Mouse (Mus musculus) cerebellum, adult 9-11 months (tissue): ENCODE data around the gene Ccl3.

Experiments
- DNase-seq: peaks from one replicate; pipeline ENCODE4 v3.0.0; 2022

The Ccl3 gene

DNA sequence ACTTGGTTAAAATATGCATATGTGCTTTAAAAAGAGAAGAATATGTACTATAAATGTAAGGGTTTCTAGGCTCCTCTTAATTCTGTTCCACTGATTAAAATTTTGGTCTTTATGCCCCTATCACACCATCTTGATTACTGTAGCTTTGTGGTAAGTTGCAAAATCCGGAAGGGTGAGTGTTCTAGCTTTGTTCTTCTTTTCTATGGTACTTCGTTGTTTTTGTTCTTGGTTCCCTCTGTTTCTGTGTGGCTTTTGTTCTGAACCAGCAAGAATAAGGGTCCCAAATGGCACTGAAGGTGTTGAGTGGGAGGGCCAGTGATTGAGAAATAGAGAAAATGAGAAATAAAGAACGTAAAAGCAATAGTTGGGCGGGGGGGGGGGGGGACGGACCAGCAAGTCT, 30.9 kb downstream of the Ccl3 start:
- DNase-seq: no peak

DNA sequence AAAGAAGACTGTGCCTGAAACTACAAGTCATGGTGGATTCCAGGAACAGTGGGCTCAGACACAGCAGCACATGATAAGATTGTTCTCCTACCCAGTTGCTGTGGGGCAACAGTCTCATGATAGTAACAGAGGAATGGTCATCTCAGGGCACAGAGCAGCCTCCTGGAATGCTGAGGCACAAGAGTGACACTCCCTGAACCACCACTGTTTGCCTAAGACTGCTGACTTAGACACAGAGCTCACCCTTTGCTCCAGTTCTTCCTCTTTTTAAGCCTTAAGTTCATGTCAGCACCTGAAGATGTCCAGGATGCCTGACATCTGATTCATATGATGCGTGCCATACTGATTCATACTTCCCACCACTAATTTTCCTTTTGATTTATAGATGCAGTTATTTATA, 32.6 kb downstream of the Ccl3 start:
- DNase-seq: no peak

DNA sequence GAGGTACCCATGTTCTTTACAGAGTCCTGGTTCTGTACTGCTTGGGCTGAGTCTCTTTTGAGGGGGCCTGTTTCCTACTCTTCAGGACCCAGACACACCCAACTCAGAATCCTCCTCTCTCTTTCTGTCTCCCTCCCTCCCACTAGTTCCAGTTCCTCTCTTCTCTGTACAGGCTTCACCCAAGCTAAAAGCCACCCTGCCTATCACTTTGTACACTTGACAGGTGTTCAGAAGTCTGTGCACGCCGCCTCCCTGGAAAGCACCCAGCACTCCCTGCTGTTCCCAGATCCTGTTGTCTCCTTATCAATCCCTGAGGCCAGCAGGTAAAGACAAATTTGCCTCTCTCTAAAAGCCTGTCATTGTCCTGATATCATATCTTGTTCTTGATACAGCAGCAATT, 38.3 kb downstream of the Ccl3 start:
- no peak for DNase-seq

DNA sequence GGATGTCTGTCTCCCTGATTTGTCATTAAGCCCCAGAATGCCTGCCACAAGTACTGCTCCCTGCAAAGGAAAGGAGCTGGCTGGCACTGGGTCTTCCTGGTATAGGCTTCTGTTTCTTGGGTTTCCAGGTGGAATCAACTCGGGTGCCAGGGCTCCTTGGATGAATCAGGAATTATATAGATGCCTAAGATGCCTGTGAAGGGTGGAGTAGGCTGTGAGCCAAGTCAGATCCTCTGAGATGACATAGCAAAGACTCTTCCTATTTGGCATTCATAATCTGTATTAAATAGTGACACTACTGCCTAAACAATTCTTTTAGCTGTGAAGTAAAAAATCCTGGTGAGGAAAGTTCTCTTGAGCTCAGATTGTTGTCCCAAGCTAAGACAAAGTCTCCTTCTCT, 42.8 kb downstream of the Ccl3 start:
- DNase-seq: no peak

DNA sequence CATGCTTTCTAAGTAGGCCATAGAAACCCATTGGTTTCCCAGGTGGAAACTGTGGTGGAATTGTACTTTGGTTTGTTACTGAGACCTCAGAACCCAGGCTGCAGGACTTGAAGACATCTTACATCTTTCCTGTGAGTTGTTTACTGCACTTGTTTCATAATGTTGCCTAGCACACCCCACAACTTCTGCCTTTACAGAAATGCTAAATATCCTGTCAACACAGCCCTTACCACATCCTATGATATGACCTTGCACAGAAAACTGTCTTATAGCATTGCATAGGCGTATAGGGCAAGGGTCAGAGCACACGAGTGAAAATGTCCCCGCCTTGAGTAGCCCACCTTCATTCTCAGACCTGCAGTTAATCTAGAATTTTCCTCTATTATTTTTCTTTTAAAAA, 43.6 kb downstream of the Ccl3 start:
- no peak for DNase-seq

DNA sequence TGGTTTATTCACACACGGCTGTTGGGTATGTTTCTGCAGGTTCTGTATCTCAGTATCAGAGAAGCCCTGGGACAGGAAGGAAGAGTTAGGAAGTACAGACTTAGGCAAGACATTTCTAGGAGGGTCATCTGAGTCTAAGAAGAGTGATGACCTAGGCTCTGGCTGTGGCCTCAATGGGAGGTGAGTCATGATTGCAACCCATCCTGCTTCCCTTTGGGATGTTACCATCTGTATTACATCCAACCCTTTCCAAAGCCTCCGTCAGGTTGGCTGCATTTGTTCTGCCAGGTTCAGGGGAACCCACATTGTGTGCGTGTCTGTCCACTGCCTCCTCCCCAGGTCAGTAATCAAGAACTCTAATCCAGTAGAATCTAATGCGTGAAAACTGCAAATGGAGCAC, 44.5 kb downstream of the Ccl3 start:
- no peak for DNase-seq

DNA sequence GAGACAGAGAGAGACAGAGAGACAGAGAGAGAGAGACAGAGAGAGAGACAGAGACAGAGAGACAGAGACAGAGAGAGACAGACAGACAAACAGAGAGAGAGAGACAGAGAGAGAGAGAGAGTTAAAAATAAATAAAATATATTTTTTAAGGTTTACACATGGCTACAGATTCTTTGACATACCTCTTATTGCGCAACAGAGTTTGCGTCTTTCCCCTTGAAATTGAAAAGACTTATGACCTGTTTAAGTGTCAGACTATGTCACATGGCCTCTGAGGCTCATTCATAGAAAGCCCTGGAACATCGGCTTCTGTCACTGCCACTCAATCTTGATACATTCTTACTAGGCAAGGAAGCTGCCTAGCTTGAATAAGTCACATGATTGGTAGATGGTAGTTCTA, 45.8 kb downstream of the Ccl3 start:
- no peak for DNase-seq

DNA sequence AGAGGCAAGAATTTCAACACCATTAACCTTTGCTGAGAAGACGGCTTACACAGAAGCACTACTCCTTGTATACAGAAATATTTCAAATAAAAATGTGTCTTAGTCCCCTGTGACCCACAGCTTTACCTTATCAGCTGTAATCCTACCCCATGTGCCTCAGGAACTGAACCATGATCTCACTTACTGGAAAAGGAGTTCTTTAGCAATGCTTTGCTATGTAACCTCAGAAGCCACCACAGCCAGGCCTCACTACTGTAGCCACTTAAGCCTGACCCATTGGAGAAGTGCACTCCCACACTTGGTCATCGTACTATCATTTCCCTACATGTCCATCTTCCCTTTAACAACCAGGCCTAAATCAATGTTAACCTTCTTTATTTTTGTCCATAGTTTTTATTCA, 48.6 kb downstream of the Ccl3 start:
- no peak for DNase-seq

DNA sequence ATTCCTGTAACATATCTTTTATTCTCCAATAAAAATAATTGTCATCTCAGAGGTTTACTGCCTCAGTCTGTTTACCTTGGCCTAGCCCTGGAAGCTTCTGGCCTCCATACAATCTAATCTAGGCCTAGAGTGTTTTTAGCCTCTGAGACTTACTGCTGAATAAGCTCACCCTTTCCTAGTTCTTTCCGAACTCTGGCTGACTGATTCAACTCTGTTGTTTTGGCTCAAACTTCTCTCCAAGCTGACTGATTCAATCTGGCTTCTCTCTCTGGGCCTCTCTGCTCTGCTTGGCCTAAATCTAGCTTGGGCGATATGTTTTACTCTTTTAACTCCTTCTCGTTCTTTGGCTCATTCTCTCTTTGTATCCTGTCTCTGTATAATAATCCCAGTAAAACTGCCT, 50.2 kb downstream of the Ccl3 start:
- DNase-seq: no peak

DNA sequence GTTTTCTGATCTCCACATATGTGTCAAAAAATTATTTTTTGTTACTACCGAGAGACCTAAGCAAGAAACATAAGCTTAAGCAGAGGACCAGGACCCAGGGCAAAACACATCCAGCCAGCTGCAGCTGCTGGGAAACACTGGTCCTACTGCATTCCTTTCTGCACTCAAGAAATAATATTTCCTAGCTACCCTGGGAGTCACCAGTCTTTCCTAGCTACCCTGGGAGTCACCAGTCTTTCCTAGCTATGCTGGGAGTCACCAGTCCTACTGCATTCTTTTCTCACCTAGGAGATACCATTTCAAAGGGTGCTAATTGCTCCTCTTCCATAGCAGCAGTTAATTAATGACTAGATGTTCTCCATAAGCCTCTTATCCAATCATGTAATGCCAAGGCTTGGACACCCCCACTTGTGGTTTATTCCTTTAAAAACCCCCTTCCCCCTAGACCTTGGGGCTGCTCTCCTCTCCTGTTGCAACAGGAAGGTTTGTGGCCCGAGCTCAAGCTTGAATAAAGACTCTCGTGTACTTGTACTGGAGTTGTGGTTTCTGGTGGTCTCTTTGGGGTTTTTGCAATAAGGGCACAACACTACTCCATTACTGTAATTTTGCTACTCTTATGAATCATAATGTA, 50.8 kb downstream of the Ccl3 start:
- no peak for DNase-seq
